Mouse (Mus musculus) liver, postnatal 0 days (tissue): Measurements from ENCODE around the gene Epsti1.

Experiments used
- CTCF ChIP-seq: sonication (generic); IDR thresholded peaks from 2 replicates; pipeline ENCODE4 v1.5.1; 2016; ENCODE audit warnings: antibody characterized with exemption, low read depth
- EP300 ChIP-seq: IDR thresholded peaks from 2 replicates; pipeline ENCODE4 v1.6.1; 2016; ENCODE audit warnings: antibody characterized with exemption, low read depth, mild to moderate bottlenecking

- TF ChIP-seq CTCF (no peak), EP300 (no peak)
These were observed 144.2 kb downstream of the Epsti1 start for GRCm38 (mm10) chr14:78048258-78048657.
